Mouse (Mus musculus) limb, embryonic 14.5 days (tissue): ENCODE results near the gene Sh3bgr. TPM values are rescaled to one million over a fixed set of nuclear protein-coding genes. Genes with fewer than 3 reads are reported as not detected.

Source experiments
- ATAC-seq: fragments of 200-750 bp; cut with Nextera tagmentation; 2 replicates; pipeline ENCODE4 v1.8.0; 2017; ENCODE audit warnings: low read depth, moderate number of reproducible peaks, moderate TSS enrichment; ENCODE audit not compliant: low FRiP score
- DNase-seq: peaks from one replicate; pipeline ENCODE4 v3.0.0-alpha.2; 2015; ENCODE audit warnings: low spot score
- H3K27ac ChIP-seq: fragments of 300-500 bp; sonication (generic); replicated peaks from 2 replicates; pipeline ENCODE4 v1.5.1; 2014; ENCODE audit warnings: low read depth, mild to moderate bottlenecking, low read length, moderate library complexity, mixed read lengths
- H3K27me3 ChIP-seq: fragments of 300-500 bp; sonication (generic); 2 replicates; pipeline ENCODE4 v1.6.1; 2014; ENCODE audit warnings: low read length, mixed read lengths; ENCODE audit not compliant: control insufficient read depth, insufficient read depth
- H3K36me3 ChIP-seq: fragments of 300-500 bp; sonication (generic); 2 replicates; pipeline ENCODE4 v1.6.1; 2014; ENCODE audit warnings: mild to moderate bottlenecking, low read length, moderate library complexity, mixed read lengths; ENCODE audit not compliant: control insufficient read depth, insufficient read depth
- H3K4me1 ChIP-seq: fragments of 300-500 bp; sonication (generic); 2 replicates; pipeline ENCODE4 v1.6.1; 2014; ENCODE audit warnings: antibody characterized with exemption, low read length, mixed read lengths; ENCODE audit not compliant: control insufficient read depth, insufficient read depth
- H3K4me2 ChIP-seq: fragments of 300-500 bp; sonication (generic); replicated peaks from 2 replicates; pipeline ENCODE4 v1.6.1; 2014; ENCODE audit warnings: low read depth, mild to moderate bottlenecking, low read length, moderate library complexity; ENCODE audit not compliant: severe bottlenecking
- H3K4me3 ChIP-seq: fragments of 300-500 bp; sonication (generic); replicated peaks from 2 replicates; pipeline ENCODE4 v1.5.1; 2014; ENCODE audit warnings: low read length
- H3K9ac ChIP-seq: fragments of 300-500 bp; sonication (generic); 2 replicates; pipeline ENCODE4 v1.6.1; 2014; ENCODE audit warnings: mild to moderate bottlenecking, low read depth, low read length, moderate library complexity; ENCODE audit not compliant: severe bottlenecking
- H3K9me3 ChIP-seq: fragments of 300-500 bp; sonication (generic); 2 replicates; pipeline ENCODE4 v1.6.1; 2016; ENCODE audit warnings: low read length; ENCODE audit not compliant: control insufficient read depth
- POLR2A ChIP-seq: fragments of 200-500 bp; IDR thresholded peaks from 2 replicates; pipeline ENCODE4 v1.8.0; 2012; ENCODE audit warnings: inconsistent platforms, mild to moderate bottlenecking, moderate library complexity, borderline replicate concordance; ENCODE audit not compliant: insufficient read depth, insufficient read length; ENCODE audit errors: extremely low read depth
- WGBS: fragments of 180-500 bp; shearing (Covaris S2); extraction: QIAGEN DNeasy Blood & Tissue Kit; methylation state at CpG from one replicate; pipeline ENCODE4 v1.1.7; 2014; 5-methylcytosine and 5-hydroxymethylcytosine counted together
- polyA plus RNA-seq, 2 experiments: library from polyadenylated mRNA; depleted of rRNA in 1 of 2; stranded (reverse) in 1 of 2; unstranded in 1 of 2; fragments of >200 nt; fragmentation: Nextera tagmentation in 1 of 2; extraction: Ambion mirVana in 1 of 2; gene quantifications; 2 replicates each; pipeline versions ENCODE4 v1.2.1 to v1.2.3; 2012 to 2014

Gene Sh3bgr
- polyA plus RNA-seq, 2 experiments, result 13.0 to 14.9 TPM

DNA sequence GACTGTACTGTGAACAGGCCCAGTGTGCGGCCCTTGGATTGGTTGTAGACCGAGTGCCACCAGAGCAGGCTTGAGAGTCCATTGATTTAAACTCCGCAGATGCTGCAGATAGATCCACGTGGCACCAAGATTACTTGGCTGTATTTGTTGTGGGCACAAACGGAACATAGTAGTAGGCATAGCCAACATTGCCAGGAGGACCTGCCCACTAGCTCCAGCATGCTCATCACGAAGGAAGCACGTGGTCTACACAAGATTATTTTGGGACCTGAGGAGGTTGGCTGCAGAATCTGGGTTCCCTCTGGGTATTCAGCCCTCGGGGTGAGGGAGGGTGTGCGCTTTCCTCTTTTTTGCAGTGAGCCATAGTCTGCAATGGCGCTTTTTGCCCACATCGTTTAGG lies 43.1 kb upstream of the Sh3bgr start:
- Histone ChIP-seq H3K9me3 (no peaks in the 10 kb centered on the region), H3K4me3 (no peak overlapping the region), H3K27me3 (no peaks in the 10 kb centered on the region), H3K4me1 (peaks cover 7% of the 10 kb centered on the region), H3K27ac (no peak overlapping the region), H3K9ac (no peak overlapping the region), H3K4me2 (no peak overlapping the region), H3K36me3 (peaks cover 11% of the 10 kb centered on the region; the same call in 1 of the 2 replicates)
- 90% methylated on average over 11 of the region's 11 CpGs for WGBS
- no peak for TF ChIP-seq POLR2A
- DNase-seq, result no peak
- no peak for ATAC-seq

DNA sequence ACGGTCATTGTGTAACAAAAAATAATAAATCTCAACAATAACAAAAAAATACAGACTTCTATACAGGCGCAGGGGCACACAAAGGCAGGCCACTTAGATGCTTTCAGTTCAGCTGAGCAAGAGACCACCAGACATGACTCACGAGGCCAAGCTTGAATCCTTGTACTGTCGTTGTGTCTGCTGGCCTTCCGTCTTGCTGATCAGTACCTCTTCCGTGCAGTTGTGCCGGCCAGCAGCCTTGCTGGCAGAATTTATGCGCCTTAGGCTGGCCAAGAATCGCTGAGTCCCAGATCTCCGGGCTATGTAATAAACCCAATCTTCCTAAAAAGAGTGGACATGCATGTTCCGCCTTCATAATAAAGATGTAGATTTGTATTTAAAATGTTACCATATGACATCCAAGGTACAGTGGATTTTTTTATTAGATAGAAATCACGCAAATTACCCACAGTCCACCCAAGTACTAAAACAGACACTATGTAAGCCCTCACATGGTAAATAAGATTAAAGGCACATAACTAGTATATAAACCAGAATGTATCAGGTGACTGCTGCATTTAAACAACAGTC lies 41.7 kb upstream of the Sh3bgr start:
- DNase-seq, result no peak
- TF ChIP-seq POLR2A, result no peak

DNA sequence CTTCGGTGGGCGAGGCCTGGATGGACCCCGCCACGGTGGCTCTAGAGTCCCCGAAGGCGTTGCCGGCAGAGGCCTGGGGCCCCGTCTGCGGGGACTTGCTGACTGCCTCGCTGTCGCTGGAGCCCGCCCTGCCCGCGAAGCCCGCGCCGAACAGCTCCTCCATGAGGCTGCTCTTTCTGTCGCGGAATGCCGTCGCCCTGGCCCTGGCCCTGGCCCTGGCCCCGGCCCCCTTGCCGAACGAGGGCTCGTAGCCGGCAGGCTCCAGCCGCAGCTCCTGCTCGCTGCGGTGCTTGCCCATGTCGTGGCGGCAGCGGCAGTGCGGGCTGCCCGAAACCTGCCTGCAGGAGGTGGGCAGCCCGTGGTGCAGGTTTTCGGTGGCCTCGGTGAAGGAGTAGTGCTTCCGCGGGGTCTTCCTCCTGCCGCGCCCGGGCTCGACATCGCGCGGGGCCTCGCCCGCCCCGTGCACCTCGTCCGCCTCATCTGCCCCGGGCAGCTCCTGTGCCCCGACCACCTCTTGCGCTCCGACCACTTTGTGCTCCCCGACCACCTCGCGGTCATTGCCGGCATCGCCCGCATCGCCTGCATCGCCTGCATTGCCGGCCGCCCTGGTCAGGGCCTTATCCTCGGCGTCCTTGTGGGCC lies 41.0 kb upstream of the Sh3bgr start:
- Histone ChIP-seq H3K9ac (peak overlapping the region; percentile 93), H3K4me2 (peak overlapping the region; percentile 97), H3K36me3 (peaks cover 3% of the 10 kb centered on the region; the same call in 1 of the 2 replicates), H3K4me3 (peak overlapping the region; percentile 58), H3K27me3 (no peaks in the 10 kb centered on the region), H3K9me3 (no peaks in the 10 kb centered on the region), H3K4me1 (peaks cover 7% of the 10 kb centered on the region), H3K27ac (peak overlapping the region; percentile 89)
- 3% methylated on average over 50 of the region's 67 CpGs for WGBS
- ATAC-seq, result peak; percentile 81
- peak; percentile 50 for DNase-seq
- TF ChIP-seq POLR2A, result peak; percentile 62; the same call in 1 of the 2 replicates

More for the DNA sequence above, 41.7 kb upstream of the Sh3bgr start:
- Histone ChIP-seq H3K27ac (peak overlapping the region; percentile 89), H3K36me3 (peaks cover 3% of the 10 kb centered on the region; the same call in 1 of the 2 replicates), H3K4me2 (peak overlapping the region; percentile 97), H3K27me3 (no peaks in the 10 kb centered on the region), H3K4me1 (peaks cover 7% of the 10 kb centered on the region), H3K4me3 (peak overlapping the region; percentile 58), H3K9me3 (no peaks in the 10 kb centered on the region), H3K9ac (peak overlapping the region; percentile 93)
- ATAC-seq, result no peak; the same call in 1 of the 2 replicates
- WGBS, result 43% methylated on average over 12 of the region's 12 CpGs

DNA sequence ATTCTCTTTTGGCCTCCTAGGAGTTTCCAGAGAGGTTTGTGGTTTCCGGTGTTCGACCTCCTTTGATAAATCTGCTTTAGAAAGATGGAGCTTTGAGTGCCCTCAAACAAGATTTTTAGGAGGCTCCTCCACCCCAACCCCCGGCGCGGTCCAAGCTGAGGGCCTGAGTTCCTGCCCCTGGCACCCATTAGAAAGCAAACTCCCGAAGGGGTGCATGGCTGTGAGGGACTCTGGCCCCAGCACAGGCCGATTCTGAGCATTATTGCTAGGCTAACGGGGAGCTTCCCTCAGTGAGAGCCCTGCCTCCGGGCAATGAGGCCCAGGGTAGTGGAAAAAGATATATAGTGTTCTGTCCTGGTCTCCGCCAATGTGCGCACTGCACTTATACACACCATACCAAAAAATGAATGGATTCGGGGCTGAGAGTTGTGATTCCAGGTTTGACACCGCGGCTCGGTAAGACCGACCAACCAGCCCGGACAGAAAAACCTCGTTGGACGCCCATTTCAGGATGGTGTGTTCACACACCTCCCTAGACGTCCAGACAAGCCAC lies 40.4 kb upstream of the Sh3bgr start:
- 73% methylated on average over 20 of the region's 20 CpGs for WGBS
- DNase-seq, result no peak
- Histone ChIP-seq H3K4me3 (peak overlapping the region; percentile 58), H3K27ac (peak overlapping the region; percentile 89), H3K27me3 (no peaks in the 10 kb centered on the region), H3K9me3 (no peaks in the 10 kb centered on the region), H3K4me1 (peaks cover 7% of the 10 kb centered on the region), H3K36me3 (peaks cover 3% of the 10 kb centered on the region; the same call in 1 of the 2 replicates), H3K4me2 (peak overlapping the region; percentile 97), H3K9ac (peak overlapping the region; percentile 93)
- no peak for ATAC-seq
- TF ChIP-seq POLR2A, result no peak

DNA sequence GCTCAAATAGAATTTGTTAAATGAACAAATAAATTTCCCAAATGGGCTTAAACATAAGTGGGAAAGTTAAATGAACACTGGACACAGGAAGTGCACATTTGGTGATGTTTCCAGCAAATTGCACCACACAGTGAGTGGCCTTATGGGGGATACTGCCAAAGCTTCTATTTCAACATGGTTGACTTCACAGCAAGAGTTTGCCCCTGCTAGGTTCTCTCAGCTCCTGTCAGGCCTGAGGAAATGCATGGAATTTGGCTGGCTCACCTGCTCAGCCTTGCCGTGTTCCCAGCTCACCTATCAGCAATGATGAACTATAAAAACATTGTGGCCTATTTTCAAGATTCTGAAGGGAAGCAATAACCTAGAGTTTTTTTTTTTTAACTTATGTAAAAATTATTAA lies 39.3 kb upstream of the Sh3bgr start:
- Histone ChIP-seq H3K9me3 (no peaks in the 10 kb centered on the region), H3K4me1 (peaks cover 7% of the 10 kb centered on the region), H3K9ac (no peak overlapping the region), H3K4me3 (no peak overlapping the region), H3K4me2 (no peak overlapping the region), H3K36me3 (peaks cover under 1% of the 10 kb centered on the region; the same call in 1 of the 2 replicates), H3K27me3 (no peaks in the 10 kb centered on the region), H3K27ac (no peak overlapping the region)
- no peak for ATAC-seq
- 71% methylated on average over 1 of the region's 1 CpGs for WGBS
- DNase-seq, result no peak
- TF ChIP-seq POLR2A, result no peak
